Mouse (Mus musculus) kidney, postnatal 4 days (tissue): Measurements from ENCODE around the gene Erich6b.
A peak's percentile ranks its signal among the peaks of the same experiment; 100 is the strongest.

Experiments
- DNase-seq, 2 experiments: peaks; one replicate each; pipeline ENCODE4 v3.0.0; 2021; ENCODE audit warnings: mixed read lengths in 2 of 2

The Erich6b gene

DNA sequence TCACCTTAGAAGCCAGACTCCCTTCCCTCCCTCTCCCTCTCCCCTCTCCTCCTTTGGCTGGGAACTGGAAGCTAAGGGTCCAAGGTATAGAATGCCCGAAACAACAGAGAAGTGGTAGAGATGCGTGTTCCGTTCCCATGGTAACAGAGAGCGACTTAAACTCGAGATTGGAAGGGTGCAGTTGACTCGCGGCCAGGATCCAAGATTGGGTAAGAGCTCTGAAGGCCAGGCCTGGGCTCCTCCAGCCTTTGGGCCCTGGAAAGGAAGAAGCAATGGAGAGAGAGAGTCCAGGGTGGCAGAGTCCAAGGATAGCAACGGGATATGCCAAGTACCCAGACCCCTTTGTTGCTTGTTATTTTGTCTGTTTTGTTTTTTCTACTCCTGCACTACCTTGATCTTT is at the start of gene Erich6b:
Gene Erich6b (plus strand): TSS at position 180 of the 400 bp plus-strand sequence.
- DNase-seq = no peak

- DNase-seq = no peak
These were observed 49.1 kb upstream of the Erich6b start, which contains the start of gene Spert for GRCm38 (mm10) chr14:75592978-75593377. Gene Spert, minus strand, starts transcription at chr14:75593116.

- no peak for DNase-seq
These were observed 32.9 kb upstream of the Erich6b start for GRCm38 (mm10) chr14:75609176-75609575.

GRCm38 (mm10) chr14:75616375-75616774 is 25.7 kb upstream of the Erich6b start:
- DNase-seq = no peak

DNA sequence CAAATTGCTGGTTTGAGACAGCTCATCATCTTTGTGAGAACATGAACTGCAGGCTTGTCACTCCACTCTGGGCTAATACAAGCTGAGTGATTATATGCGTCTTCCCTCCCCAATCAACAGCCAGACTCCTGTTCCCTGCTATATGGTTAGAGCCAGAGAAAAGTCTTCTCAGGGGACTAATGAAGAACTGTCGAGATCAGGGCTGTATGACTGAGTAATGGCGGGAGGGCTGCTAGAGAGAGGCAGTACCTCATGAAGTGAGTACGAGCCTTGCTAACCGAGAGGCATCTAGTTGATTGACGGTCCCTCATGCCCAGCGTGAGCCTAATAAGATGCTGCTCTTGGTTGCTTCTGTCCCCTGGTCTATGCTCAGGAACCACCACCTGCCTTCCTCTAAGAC is 19.1 kb upstream of the Erich6b start:
- DNase-seq = no peak

DNA sequence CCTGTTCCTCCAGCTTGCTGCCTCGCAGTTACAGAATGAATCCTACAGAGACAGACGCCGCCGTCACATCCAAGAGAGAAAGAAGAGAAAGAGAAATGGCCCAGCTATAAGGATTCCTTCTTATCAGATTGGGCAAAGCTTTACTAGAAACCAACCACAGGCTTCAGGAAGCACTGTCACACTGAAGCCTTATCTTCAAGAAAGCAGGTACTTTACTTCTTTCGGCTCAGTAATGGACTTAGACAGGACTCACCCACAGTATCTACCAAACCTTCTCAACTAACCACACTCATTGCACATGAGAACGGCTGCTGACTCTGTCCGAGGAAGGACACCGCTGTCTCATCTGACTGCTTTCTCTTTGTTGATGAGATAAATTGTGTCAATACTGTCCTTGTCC is 13.2 kb upstream of the Erich6b start:
- no peak for DNase-seq

DNA sequence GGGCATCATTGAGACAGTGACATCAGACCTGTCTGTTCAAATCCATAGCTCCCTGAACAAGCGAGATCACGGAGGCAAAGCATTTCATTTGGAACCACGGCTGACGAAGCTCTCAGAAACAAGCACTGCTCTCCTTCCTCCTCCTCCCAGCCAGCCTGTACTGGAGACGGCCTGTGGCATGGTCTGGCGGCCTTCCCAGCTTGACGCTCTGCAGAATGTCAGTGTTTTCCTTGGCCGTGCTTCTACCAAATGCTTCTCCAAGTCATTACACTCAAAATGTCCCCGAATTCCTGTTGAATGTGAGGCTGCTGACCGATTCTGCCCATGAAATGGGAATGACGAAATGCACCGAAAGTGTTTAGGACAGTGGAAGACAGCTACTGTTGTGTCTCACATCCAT is 6.7 kb upstream of the Erich6b start:
- DNase-seq = peak; percentile 56 to 62

DNA sequence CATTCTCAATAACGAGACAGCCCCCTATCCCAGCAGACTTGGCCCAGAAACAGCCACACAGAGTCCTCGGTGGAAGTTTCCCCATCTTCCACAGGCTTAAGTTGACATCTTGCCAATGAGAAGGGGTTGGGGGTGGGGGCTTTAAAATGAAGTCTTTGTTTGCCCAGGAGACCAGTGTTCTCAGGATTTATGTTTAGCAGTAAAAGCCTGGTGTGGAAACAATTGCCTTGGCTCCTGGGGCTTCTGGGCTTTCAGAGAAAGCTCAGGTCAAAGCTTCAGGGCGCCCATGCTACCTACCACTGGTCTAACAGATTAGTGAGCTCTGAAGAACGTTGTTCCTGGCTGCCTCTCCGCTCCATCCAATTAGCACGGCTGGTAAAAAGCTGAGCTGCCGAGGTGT is 6.0 kb upstream of the Erich6b start:
- DNase-seq = no peak

DNA sequence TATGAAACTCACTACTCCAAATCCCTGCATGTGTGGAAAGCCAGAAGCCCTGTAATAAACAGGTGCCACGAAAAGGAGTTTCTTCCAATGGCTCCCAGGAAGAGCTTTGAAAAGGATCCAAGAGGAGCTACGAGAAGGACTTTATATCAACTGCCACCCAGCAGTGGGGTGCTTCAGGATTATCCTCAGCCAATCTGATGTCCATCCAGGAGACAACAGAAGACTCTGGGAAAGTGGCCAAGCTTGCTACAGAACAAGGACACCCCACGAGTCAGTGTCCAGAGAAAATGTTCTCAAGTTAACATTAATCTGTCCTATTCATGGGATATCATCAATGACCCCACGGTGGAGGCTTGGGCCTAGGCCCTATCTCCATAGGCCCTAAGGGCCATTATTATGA is 4.4 kb upstream of the Erich6b start:
- no peak for DNase-seq

DNA sequence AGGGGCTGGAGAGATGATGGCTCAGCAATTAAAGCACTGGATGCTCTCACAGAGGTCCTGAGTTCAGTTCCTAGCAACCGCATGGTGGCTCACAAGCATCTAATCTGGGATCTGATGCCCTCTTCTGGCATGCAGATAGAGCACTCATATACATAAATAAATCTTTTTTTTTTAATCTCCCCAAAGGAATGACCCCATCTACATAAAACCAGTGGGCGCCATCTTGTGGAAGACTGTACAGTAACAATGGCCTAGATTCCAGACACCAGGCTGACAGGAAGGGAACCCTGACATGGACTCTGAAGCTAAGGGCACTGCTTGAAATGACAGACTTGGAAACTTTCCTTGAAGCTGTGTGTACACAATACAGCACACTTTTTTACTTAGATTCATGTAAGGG is 1.2 kb upstream of the Erich6b start:
- peak; percentile 21 to 43 for DNase-seq

DNA sequence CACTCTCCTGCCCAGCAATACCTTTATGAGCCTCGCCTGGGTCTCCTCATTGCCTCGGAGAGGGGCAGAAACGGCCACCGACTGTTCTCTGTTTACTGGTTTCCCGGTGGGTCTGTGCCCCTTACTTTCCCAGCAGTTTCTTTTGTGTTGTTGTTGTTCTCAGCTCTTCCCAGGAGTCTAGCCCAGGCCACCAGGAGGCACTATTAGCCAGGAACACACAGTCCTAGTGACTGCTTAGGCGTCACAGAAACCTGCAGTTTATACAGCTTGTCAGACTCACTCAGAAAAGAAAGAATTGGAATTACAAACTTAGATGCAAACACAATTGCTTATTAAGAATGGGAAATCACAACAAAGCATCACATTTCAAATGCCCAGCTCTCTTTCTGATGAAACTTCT is 690 bp upstream of the Erich6b start:
- DNase-seq = peak; percentile 48 to 59

- DNase-seq = no peak
These were observed 3.4 kb downstream of the Erich6b start for GRCm38 (mm10) chr14:75645461-75645860.

GRCm38 (mm10) chr14:75646060-75646459 is 4.0 kb downstream of the Erich6b start:
- peak in 1 of 2 experiments; percentile 32 for DNase-seq

- DNase-seq = no peak
These were observed 5.1 kb downstream of the Erich6b start for GRCm38 (mm10) chr14:75646968-75647829.

- no peak for DNase-seq
These were observed 18.9 kb downstream of the Erich6b start for GRCm38 (mm10) chr14:75660936-75661335.

DNA sequence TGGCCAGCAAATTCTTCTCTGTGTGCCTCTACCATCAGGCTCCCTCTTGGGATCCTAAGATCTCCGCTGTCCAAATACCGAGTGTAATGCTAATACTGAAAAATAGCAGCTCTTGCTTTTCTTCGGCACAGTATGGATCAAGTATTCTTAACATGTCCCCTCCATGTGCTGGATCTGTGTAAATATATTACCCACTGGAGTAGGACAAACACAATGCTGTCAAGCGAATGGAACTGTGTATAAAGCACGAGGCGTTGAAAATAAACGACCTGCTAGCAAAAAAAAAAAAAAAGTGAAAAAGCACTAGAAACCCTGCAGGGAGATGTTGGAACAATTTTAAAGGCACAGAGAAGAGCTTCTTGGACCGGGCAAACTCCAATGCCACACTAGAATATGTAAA is 19.5 kb downstream of the Erich6b start:
- DNase-seq = no peak

GRCm38 (mm10) chr14:75665430-75666180 is 23.5 kb downstream of the Erich6b start:
- peak; percentile 34 to 50 for DNase-seq

DNA sequence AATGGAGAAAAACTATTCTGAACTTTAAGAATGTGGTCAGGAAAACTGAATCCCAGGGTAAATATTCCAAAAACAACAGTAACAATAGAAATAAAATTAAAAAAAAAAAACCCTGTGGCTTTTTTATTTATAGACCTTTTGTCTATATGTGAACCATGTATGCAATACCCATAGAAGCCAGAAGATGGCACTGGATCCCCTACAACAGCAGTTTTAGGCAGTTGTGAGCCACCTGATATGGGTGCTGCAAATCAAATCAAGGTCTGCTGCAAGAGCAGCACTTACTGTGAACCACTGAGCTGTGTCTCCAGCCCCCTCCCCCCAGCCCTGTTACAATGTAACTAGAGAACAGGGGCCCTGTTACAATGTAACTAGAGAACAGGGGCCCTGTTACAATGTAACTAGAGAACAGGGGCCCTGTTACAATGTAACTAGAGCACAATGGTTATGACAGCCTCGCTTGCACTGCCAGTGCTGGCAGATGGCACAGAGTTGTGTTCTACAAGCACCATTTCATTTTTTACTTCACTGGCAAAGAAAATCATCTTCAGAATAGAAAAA is 27.1 kb downstream of the Erich6b start:
- DNase-seq = peak; percentile 41 to 61

DNA sequence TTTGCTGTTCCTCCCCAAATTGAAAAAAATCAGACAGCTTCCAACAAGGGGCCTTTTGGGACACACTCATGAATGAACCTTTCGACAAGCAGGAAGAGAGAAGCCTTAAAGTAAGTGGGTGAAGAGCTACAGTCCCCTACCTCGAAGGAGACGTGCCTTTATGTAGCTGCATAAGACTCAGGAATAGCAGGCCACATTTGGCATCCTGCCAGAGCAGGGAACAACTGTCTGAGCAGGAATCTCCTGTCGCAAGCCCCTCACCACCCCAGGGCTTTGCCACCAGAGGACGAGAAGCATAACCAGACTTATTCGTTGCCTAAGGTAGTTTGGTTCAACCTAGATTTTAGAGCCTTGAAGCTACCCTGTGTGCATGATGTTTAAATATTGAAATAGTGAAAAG is 34.3 kb downstream of the Erich6b start:
- no peak for DNase-seq

- DNase-seq = no peak
These were observed 48.4 kb downstream of the Erich6b start for GRCm38 (mm10) chr14:75690428-75690827.

DNA sequence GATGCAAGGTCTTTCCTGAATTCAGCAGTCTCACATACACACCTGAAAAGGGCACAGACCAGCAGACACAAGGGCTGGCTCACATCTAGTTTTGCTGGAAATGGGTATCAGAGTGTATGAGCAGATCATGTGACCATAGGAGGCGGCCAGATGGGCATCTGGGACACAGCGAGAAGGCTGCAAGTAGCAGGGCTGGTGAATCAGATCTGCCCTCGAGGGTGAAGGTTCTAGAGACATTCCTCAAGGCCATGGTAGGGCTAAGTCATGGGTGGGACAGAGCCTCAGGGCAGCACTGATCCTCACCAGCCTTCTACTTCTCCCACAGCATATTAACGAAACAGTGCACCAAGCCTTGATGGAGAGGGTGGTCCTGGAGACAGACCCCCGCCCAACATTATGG is 54.0 kb downstream of the Erich6b start:
- DNase-seq = no peak

DNA sequence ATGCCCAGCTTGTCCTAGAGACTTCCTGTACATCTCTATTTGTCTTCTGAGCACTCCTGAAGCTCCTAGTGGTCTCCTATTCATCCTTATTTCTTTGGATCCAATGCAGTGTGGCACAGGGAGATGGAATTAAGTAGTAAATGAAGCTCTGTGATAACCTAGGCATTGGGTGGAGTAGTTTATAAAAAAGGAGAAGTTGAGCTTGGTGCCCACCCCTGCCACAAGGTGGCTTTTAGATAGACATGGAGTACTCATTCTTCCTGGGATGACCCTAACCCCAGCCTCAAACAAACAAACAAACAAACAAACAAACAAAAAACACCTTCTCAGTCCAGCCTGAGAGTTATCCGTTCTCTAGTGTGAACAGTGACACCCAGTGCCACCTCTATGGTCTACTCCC is 55.9 kb downstream of the Erich6b start:
- no peak for DNase-seq

DNA sequence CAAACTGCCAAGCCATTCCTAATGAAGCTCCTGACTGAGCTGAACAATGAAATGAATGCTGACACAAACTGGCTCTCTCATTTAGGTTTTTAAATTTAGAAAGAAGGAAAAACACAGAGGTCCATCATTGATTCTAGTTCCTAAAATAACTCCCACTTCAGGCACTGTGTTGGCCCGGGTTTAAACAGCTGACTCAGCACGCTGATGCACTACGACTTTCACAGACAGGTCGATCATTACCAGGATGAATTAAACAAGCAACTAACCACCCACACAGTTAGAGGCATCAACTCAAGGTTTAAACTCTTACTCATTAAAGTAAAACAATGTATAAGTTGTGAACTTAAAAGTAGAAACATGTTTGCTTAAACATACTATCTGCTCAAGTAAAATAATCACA is 64.6 kb downstream of the Erich6b start:
- DNase-seq = peak; percentile 26 to 40

DNA sequence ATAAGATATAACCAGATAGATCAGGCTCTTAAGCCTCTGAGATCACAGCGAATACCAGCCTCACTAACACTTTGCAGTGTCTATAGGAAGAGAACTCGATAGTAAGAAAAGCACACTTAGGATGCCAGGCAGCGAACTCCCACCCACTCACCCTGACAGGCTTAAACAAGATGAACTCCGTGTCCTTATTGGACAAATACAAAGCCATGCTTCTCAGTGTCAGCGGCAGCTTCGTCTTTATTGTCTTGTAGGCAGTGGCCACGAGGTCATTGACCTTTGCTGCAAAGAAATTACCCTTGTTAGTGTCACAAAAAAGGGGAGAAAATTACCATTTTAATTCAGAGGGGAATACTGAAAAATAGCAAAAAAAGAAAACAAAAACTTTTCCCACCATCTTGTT is 65.7 kb downstream of the Erich6b start:
- peak in 1 of 2 experiments; percentile 14 for DNase-seq
